Mouse (Mus musculus) heart, adult 9 months (tissue): Measurements from ENCODE around the gene Limch1.

Source experiments
- DNase-seq, 2 experiments: peaks; one replicate each; pipeline ENCODE4 v3.0.0; 2022; ENCODE audit warnings: low spot score in 2 of 2

The Limch1 gene

GRCm38 (mm10) chr5:67100564-67101394, 355.2 kb downstream of the Limch1 start:
- no peak for DNase-seq

DNA sequence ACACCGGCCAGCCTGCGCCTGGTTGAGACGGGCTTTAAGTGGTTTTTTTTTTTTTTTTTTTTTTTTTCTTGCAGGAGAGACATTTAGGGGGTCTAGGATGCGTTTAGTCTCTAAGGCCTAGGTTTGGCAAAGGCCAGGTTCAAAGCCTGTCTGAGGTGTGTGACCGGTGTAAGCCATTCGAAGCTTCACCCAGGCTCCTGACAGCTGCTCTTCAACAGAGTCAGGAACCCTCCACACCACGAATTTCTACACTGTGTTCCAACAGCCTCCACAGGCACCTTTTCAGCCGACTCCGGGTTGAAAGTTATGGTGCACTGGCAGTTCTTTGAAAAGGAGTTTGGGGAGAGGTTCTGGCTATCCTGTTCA, 355.8 kb downstream of the Limch1 start:
- no peak for DNase-seq

- DNase-seq: no peak
Observed at GRCm38 (mm10) chr5:67101793-67102600, 356.4 kb downstream of the Limch1 start.

DNA sequence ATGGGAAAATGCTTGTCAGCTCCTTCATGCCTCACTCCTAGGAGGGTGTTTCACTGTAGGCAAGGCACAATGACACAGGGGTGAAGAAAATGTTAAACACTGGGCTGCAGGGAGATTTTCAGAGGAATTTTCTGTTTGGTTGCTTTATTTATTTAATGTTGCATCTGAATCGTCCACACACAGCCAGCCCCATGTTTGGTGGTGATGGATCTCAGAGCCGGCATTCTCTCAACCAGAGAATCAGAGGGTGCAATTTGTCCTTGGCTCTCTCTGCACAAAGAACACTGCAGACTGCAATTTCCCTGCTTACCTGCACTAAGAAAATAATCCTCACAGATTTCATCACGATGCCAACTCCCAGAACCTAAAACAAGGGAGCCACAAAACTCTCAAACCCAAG, 357.4 kb downstream of the Limch1 start:
- DNase-seq: no peak

- DNase-seq: no peak
Observed at GRCm38 (mm10) chr5:67106261-67106660, 360.6 kb downstream of the Limch1 start.
